Mouse (Mus musculus) large intestine, adult 2 months (tissue): ENCODE measurements around the gene Vps4b. TPM values are rescaled to one million over a fixed set of nuclear protein-coding genes. Genes with fewer than 3 reads are reported as not detected.
"Not testable (repeated sequence)": the region's sequence is repeated elsewhere in the genome, so short reads cannot be mapped to it uniquely, and the experiment has no call there.

Experiments used
- DNase-seq: peaks from one replicate; pipeline ENCODE4 v3.0.0-alpha.2; 2012; ENCODE audit warnings: low read depth, low spot score
- WGBS: fragments of 180-500 bp; shearing (Covaris S2); methylation state at CpG from one replicate; pipeline ENCODE4 v1.1.7; 2018; 5-methylcytosine and 5-hydroxymethylcytosine counted together
- polyA plus RNA-seq: library from polyadenylated mRNA; depleted of rRNA; stranded (reverse); fragments of >200 nt; gene quantifications from 2 replicates; pipeline ENCODE4 v1.2.3, GENCODE M21; 2012

The Vps4b gene
- polyA plus RNA-seq, 1 experiment = 15.5 TPM

GRCm38 (mm10) chr1:106758734-106759571 is 37.6 kb downstream of the Vps4b start:
- WGBS = under 1% methylated on average over 34 of the region's 34 CpGs
- peak; percentile 28 for DNase-seq

- WGBS = 39% methylated on average over 4 of the region's 4 CpGs
- DNase-seq = no peak
Observed at GRCm38 (mm10) chr1:106756633-106757032, 39.9 kb downstream of the Vps4b start.

GRCm38 (mm10) chr1:106752013-106752412 is 44.5 kb downstream of the Vps4b start:
- WGBS = 53% methylated on average over 5 of the region's 5 CpGs
- DNase-seq = no peak

- DNase-seq = no peak
- 72% methylated on average over 1 of the region's 1 CpGs for WGBS
Observed at GRCm38 (mm10) chr1:106750656-106751055, 45.9 kb downstream of the Vps4b start.

GRCm38 (mm10) chr1:106748555-106749315 is 47.8 kb downstream of the Vps4b start:
- WGBS = 93% methylated on average over 6 of the region's 6 CpGs
- DNase-seq = no peak

GRCm38 (mm10) chr1:106742980-106743379 is 53.5 kb downstream of the Vps4b start:
- no peak for DNase-seq
- WGBS = 95% methylated on average over 6 of the region's 6 CpGs

GRCm38 (mm10) chr1:106740735-106741134 is 55.8 kb downstream of the Vps4b start:
- WGBS = 91% methylated on average over 4 of the region's 4 CpGs
- no peak for DNase-seq

GRCm38 (mm10) chr1:106739810-106740209 is 56.7 kb downstream of the Vps4b start:
- no peak for DNase-seq
- WGBS = 90% methylated on average over 5 of the region's 5 CpGs

GRCm38 (mm10) chr1:106738092-106738491 is 58.4 kb downstream of the Vps4b start:
- DNase-seq = no peak

GRCm38 (mm10) chr1:106736211-106736610 is 60.3 kb downstream of the Vps4b start:
- no peak for DNase-seq
- WGBS = 96% methylated on average over 8 of the region's 8 CpGs

More at GRCm38 (mm10) chr1:106738092-106738491, 58.4 kb downstream of the Vps4b start:
- WGBS = 84% methylated on average over 3 of the region's 3 CpGs

GRCm38 (mm10) chr1:106735586-106735985 is 60.9 kb downstream of the Vps4b start:
- 50% methylated on average over 2 of the region's 2 CpGs for WGBS
- DNase-seq = no peak

GRCm38 (mm10) chr1:106722061-106722460 is 74.5 kb downstream of the Vps4b start:
- 84% methylated on average over 5 of the region's 5 CpGs for WGBS
- DNase-seq = no peak

GRCm38 (mm10) chr1:106717736-106718135 is 78.8 kb downstream of the Vps4b start:
- 68% methylated on average over 7 of the region's 7 CpGs for WGBS
- DNase-seq = not testable (repeated sequence)

- WGBS = 34% methylated on average over 7 of the region's 7 CpGs
Observed at GRCm38 (mm10) chr1:106717071-106717601, 79.4 kb downstream of the Vps4b start.

GRCm38 (mm10) chr1:106716141-106716540 is 80.4 kb downstream of the Vps4b start:
- 80% methylated on average over 3 of the region's 3 CpGs for WGBS

More at GRCm38 (mm10) chr1:106717071-106717601, 79.4 kb downstream of the Vps4b start:
- DNase-seq = no peak

GRCm38 (mm10) chr1:106715111-106716083 is 81.1 kb downstream of the Vps4b start:
- no peak for DNase-seq
- 92% methylated on average over 13 of the region's 13 CpGs for WGBS

More at GRCm38 (mm10) chr1:106716141-106716540, 80.4 kb downstream of the Vps4b start:
- no peak for DNase-seq

- 3% methylated on average over 21 of the region's 21 CpGs for WGBS
- DNase-seq = no peak
Observed at GRCm38 (mm10) chr1:106714530-106714981, 82.0 kb downstream of the Vps4b start.
